Mouse (Mus musculus): ENCODE results near the gene Cd320. TPM values are rescaled to one million over a fixed set of nuclear protein-coding genes. Genes with fewer than 3 reads are reported as not detected.
"Not testable (repeated sequence)": the region's sequence is repeated elsewhere in the genome, so short reads cannot be mapped to it uniquely, and the experiment has no call there.

Gene Cd320
- polyA plus RNA-seq, 1 experiment from 2014 or later, result 57.5 TPM

- Histone ChIP-seq H3K36me3 (replicated peaks; ENCODE audit: control insufficient read depth, insufficient read depth) (no peaks in the 10 kb centered on the region), H3K27ac (no peak within 1 kb of the TSS), H3K9me3 (ENCODE audit: control insufficient read depth, low read length) (no peaks in the 10 kb centered on the region), H3K4me3 (replicated peaks; ENCODE audit: low read length) (peak within 1 kb of the TSS; percentile 56), H3K27me3 (ENCODE audit: control insufficient read depth, insufficient read depth, low read length) (no peaks in the 10 kb centered on the region), H3K4me2 (replicated peaks) (peak within 1 kb of the TSS; percentile 70), H3K9ac (peak within 1 kb of the TSS; percentile 52), H3K4me1 (replicated peaks; ENCODE audit: control insufficient read depth, insufficient read depth, low read length) (0 out of 2 replicates have a peak, but pooled peaks cover 4% of the 10 kb centered on the region)
- 0% methylated on average over 44 of the region's 49 CpGs for WGBS
- DNase-seq (ENCODE audit: low spot score), result peak; percentile 100
- ATAC-seq (ENCODE audit: low FRiP score), result peak; percentile 99
Observed at GRCm38 (mm10) chr17:33890533-33891059, 47.7 kb downstream of the Cd320 start, which contains the start of gene Kifc1. Gene Kifc1 (minus strand): TSS chr17:33890661.

DNA sequence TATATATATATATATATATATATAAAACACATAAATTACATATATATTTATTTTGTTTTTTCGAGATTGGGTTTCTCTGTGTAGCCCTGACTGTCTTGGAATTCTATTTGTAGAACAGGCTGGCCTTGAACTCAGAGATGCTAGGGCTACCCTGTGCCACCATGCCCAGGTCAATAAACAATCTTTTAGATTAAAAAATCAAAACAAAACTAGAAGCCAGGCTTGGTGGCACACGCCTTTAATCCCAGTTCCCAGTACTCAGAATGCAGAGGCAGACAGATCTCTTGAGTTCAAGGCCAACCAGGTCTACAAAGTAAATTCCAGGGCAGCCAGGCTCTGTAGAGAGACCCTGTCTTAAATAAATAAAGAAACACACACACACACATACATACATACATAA lies 48.5 kb downstream of the Cd320 start:
- H3K27me3 ChIP-seq (ENCODE audit: control insufficient read depth, insufficient read depth, low read length), result no peaks in the 10 kb centered on the region
- WGBS, result 65% methylated on average over 2 of the region's 2 CpGs
- no peaks in the 10 kb centered on the region for H3K9me3 ChIP-seq (ENCODE audit: control insufficient read depth, low read length)
- 0 out of 2 replicates have a peak, but pooled peaks cover 4% of the 10 kb centered on the region for H3K4me1 ChIP-seq (replicated peaks; ENCODE audit: control insufficient read depth, insufficient read depth, low read length)
- no peak overlapping the region for H3K4me3 ChIP-seq (replicated peaks; ENCODE audit: low read length)
- ATAC-seq (ENCODE audit: low FRiP score) (no peak), DNase-seq (ENCODE audit: low spot score) (no peak)
- no peak overlapping the region for H3K9ac ChIP-seq
- no peak overlapping the region for H3K4me2 ChIP-seq (replicated peaks)
- H3K36me3 ChIP-seq (replicated peaks; ENCODE audit: control insufficient read depth, insufficient read depth), result no peaks in the 10 kb centered on the region
- H3K27ac ChIP-seq, result no peak overlapping the region

DNA sequence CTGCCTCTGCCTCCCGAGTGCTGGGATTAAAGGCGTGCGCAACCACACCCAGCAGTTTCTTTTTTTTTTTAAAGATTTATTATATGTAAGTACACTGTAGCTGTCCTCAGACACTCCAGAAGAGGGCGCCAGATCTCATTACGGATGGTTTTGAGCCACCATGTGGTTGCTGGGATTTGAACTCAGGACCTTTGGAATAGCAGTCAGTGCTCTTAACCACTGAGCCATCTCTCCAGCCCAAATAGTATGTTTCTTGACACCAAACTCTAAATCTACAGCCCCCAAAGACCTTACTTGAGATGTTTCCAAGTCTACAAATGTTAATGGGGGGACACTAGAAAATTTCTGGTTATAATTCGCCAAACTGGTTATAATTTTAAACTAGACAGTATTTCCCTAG lies 49.0 kb downstream of the Cd320 start:
- not testable (repeated sequence) for H3K27me3 ChIP-seq (ENCODE audit: control insufficient read depth, insufficient read depth, low read length); H3K4me1 ChIP-seq (replicated peaks; ENCODE audit: control insufficient read depth, insufficient read depth, low read length); H3K4me2 ChIP-seq (replicated peaks); H3K9ac ChIP-seq; ATAC-seq (ENCODE audit: low FRiP score); H3K27ac ChIP-seq; DNase-seq (ENCODE audit: low spot score); H3K4me3 ChIP-seq (replicated peaks; ENCODE audit: low read length); H3K36me3 ChIP-seq (replicated peaks; ENCODE audit: control insufficient read depth, insufficient read depth); H3K9me3 ChIP-seq (ENCODE audit: control insufficient read depth, low read length)
- WGBS, result 65% methylated on average over 6 of the region's 6 CpGs

- 17% methylated on average over 7 of the region's 7 CpGs for WGBS
- no peak overlapping the region for H3K4me2 ChIP-seq (replicated peaks)
- H3K4me1 ChIP-seq (replicated peaks; ENCODE audit: control insufficient read depth, insufficient read depth, low read length), result 0 out of 2 replicates have a peak, but pooled peaks cover 4% of the 10 kb centered on the region
- no peak for DNase-seq (ENCODE audit: low spot score)
- no peaks in the 10 kb centered on the region for H3K9me3 ChIP-seq (ENCODE audit: control insufficient read depth, low read length)
- no peak overlapping the region for H3K27ac ChIP-seq
- no peak overlapping the region for H3K9ac ChIP-seq
- no peak overlapping the region for H3K4me3 ChIP-seq (replicated peaks; ENCODE audit: low read length)
- H3K27me3 ChIP-seq (ENCODE audit: control insufficient read depth, insufficient read depth, low read length), result no peaks in the 10 kb centered on the region
- H3K36me3 ChIP-seq (replicated peaks; ENCODE audit: control insufficient read depth, insufficient read depth), result no peaks in the 10 kb centered on the region
- ATAC-seq (ENCODE audit: low FRiP score), result no peak
Observed at GRCm38 (mm10) chr17:33892429-33892828, 49.5 kb downstream of the Cd320 start.

DNA sequence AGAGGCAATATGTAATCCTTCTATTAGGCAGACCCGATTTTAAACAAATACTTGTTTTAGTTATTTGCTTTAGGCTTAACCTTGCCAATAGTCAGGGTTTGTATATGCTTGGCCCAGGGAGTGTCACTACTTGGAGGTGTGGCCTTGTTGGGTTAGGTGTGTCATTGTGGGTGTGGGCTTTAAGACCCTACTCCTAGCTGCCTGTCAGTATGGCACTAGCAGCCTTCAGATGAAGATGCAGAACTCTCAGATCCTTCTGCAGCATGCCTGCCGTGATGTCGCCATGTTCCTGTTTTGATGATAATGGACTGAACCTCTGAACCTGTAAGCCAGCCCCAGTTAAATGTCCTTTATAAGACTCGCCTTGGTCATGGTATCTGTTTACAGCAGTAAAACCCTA lies 50.1 kb downstream of the Cd320 start:
- not testable (repeated sequence) for H3K9ac ChIP-seq; H3K4me3 ChIP-seq (replicated peaks; ENCODE audit: low read length); H3K4me2 ChIP-seq (replicated peaks); H3K27ac ChIP-seq; ATAC-seq (ENCODE audit: low FRiP score); H3K4me1 ChIP-seq (replicated peaks; ENCODE audit: control insufficient read depth, insufficient read depth, low read length); H3K27me3 ChIP-seq (ENCODE audit: control insufficient read depth, insufficient read depth, low read length); H3K36me3 ChIP-seq (replicated peaks; ENCODE audit: control insufficient read depth, insufficient read depth); DNase-seq (ENCODE audit: low spot score); H3K9me3 ChIP-seq (ENCODE audit: control insufficient read depth, low read length)
- WGBS, result 76% methylated on average over 4 of the region's 4 CpGs

DNA sequence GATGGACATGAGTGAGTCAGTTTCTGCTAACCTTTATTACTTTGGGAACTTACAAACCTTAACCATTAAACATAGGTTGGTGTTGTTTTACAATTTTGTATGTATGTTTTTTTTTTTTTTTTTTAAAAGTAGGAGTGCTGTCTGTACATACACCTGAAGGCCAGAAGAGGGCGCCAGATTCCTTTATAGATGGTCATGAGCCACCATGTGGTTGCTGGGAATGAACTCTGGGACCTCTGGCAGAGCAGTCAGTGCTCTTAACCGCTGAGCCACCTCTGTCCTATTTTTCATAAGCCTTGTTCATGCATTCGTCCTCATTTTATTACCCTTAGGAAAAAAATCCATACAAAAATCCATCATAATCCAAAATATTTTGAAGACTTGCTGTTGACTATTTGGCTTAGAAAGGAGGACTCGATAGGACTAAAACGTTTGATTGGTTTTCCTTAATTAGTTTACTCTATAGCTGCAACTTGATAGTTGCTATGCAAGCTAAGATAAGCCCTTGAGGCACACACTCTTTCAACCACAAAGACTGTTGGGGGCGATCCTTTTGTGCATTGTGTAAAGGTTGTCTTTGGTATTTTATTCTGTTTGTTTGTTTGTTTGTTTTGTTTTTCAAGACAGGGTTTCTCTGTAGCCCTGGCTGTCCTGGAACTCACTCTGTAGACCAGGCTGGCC lies 54.4 kb downstream of the Cd320 start:
- Histone ChIP-seq H3K9ac (no peak overlapping the region), H3K36me3 (replicated peaks; ENCODE audit: control insufficient read depth, insufficient read depth) (no peaks in the 10 kb centered on the region), H3K4me2 (replicated peaks) (no peak overlapping the region), H3K9me3 (ENCODE audit: control insufficient read depth, low read length) (no peaks in the 10 kb centered on the region), H3K4me3 (replicated peaks; ENCODE audit: low read length) (no peak overlapping the region), H3K4me1 (replicated peaks; ENCODE audit: control insufficient read depth, insufficient read depth, low read length) (no peaks in the 10 kb centered on the region), H3K27ac (no peak overlapping the region), H3K27me3 (ENCODE audit: control insufficient read depth, insufficient read depth, low read length) (no peaks in the 10 kb centered on the region)
- DNase-seq (ENCODE audit: low spot score), result peak; percentile 63
- no peak for ATAC-seq (ENCODE audit: low FRiP score)
- 46% methylated on average over 6 of the region's 6 CpGs for WGBS

DNA sequence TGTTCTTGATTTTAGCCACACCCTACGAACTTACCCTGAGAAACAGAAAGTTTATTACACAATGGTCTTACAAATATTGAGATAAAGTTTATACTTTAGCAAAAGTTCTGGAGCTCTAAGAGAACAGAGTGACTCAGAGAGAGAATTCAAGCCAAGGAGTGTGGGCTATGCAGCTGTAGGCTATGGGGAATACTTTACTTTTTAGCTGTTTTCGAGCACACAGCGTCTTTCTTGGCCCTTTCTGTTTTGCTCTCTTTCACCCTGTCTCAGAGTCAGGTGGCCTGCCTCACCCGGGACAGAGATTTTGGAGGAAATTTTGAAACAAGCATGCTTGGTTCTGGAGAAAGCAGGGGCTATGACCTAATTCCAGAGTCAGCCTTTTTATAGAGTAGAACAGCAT lies 55.3 kb downstream of the Cd320 start:
- H3K4me2 ChIP-seq (replicated peaks); ATAC-seq (ENCODE audit: low FRiP score); DNase-seq (ENCODE audit: low spot score); H3K27me3 ChIP-seq (ENCODE audit: control insufficient read depth, insufficient read depth, low read length); H3K4me1 ChIP-seq (replicated peaks; ENCODE audit: control insufficient read depth, insufficient read depth, low read length); H3K9me3 ChIP-seq (ENCODE audit: control insufficient read depth, low read length); H3K27ac ChIP-seq; H3K4me3 ChIP-seq (replicated peaks; ENCODE audit: low read length); H3K36me3 ChIP-seq (replicated peaks; ENCODE audit: control insufficient read depth, insufficient read depth); H3K9ac ChIP-seq: not testable (repeated sequence)
- 87% methylated on average over 4 of the region's 4 CpGs for WGBS

Small RNA genes within 50 kb of the gene (microRNA-seq; reads per million reads assigned to microRNA genes)
- not detected for gene Gm27740

Other genes starting within 250 kb of the Cd320 start
- gene Zfp414, start 214.0 kb upstream of the Cd320 start, polyA plus RNA-seq (2014; fragmentation: Nextera tagmentation; extraction: Ambion mirVana), result 81.3 and 85.9 TPM in 2 replicates
- gene Pram1, start 205.0 kb upstream of the Cd320 start, polyA plus RNA-seq (2014; fragmentation: Nextera tagmentation; extraction: Ambion mirVana), result 0.37 and 0.70 TPM in 2 replicates
- gene Hnrnpm, start 156.2 kb upstream of the Cd320 start, polyA plus RNA-seq (2014; fragmentation: Nextera tagmentation; extraction: Ambion mirVana), result 161 and 173 TPM in 2 replicates
- gene March2, start 124.4 kb upstream of the Cd320 start, polyA plus RNA-seq (2014; fragmentation: Nextera tagmentation; extraction: Ambion mirVana), result 69.0 and 72.1 TPM in 2 replicates
- gene Rab11b, start 82.6 kb upstream of the Cd320 start, polyA plus RNA-seq (2014; fragmentation: Nextera tagmentation; extraction: Ambion mirVana), result 370 and 430 TPM in 2 replicates
- gene Angptl4, start 61.3 kb upstream of the Cd320 start, polyA plus RNA-seq (2014; fragmentation: Nextera tagmentation; extraction: Ambion mirVana), result 19.1 and 25.1 TPM in 2 replicates
- gene Kank3, start 32.6 kb upstream of the Cd320 start, polyA plus RNA-seq (2014; fragmentation: Nextera tagmentation; extraction: Ambion mirVana), result 44.7 and 47.7 TPM in 2 replicates
- 580 and 749 TPM in 2 replicates for gene Rps28, start 18.5 kb upstream of the Cd320 start, polyA plus RNA-seq (2014; fragmentation: Nextera tagmentation; extraction: Ambion mirVana)
- gene Ndufa7, start 18.5 kb upstream of the Cd320 start, polyA plus RNA-seq (2014; fragmentation: Nextera tagmentation; extraction: Ambion mirVana), result 487 and 568 TPM in 2 replicates
- not detected in 2 replicates for gene Gm7029, start 30.7 kb downstream of the Cd320 start, polyA plus RNA-seq (2014; fragmentation: Nextera tagmentation; extraction: Ambion mirVana)
- gene Kifc1, start 47.6 kb downstream of the Cd320 start, polyA plus RNA-seq (2014; fragmentation: Nextera tagmentation; extraction: Ambion mirVana), result 1.7 and 1.8 TPM in 2 replicates
- 0.59 TPM in 1 of 2 replicates, not detected in the other for gene Platr17, start 62.0 kb downstream of the Cd320 start, polyA plus RNA-seq (2014; fragmentation: Nextera tagmentation; extraction: Ambion mirVana)
- 39.2 and 43.2 TPM in 2 replicates for gene Daxx, start 66.3 kb downstream of the Cd320 start, polyA plus RNA-seq (2014; fragmentation: Nextera tagmentation; extraction: Ambion mirVana)
- 24.9 and 29.6 TPM in 2 replicates for gene Tapbp, start 72.8 kb downstream of the Cd320 start, polyA plus RNA-seq (2014; fragmentation: Nextera tagmentation; extraction: Ambion mirVana)
- 10.4 and 11.4 TPM in 2 replicates for gene Zbtb22, start 72.8 kb downstream of the Cd320 start, polyA plus RNA-seq (2014; fragmentation: Nextera tagmentation; extraction: Ambion mirVana)
- gene Rgl2, start 86.5 kb downstream of the Cd320 start, polyA plus RNA-seq (2014; fragmentation: Nextera tagmentation; extraction: Ambion mirVana), result 47.7 and 49.2 TPM in 2 replicates
- gene Pfdn6, start 97.3 kb downstream of the Cd320 start, polyA plus RNA-seq (2014; fragmentation: Nextera tagmentation; extraction: Ambion mirVana), result 157 and 161 TPM in 2 replicates
- gene Wdr46, start 97.6 kb downstream of the Cd320 start, polyA plus RNA-seq (2014; fragmentation: Nextera tagmentation; extraction: Ambion mirVana), result 15.6 and 19.5 TPM in 2 replicates
- 7.8 and 9.2 TPM in 2 replicates for gene B3galt4, start 108.4 kb downstream of the Cd320 start, polyA plus RNA-seq (2014; fragmentation: Nextera tagmentation; extraction: Ambion mirVana)
- gene Vps52, start 112.7 kb downstream of the Cd320 start, polyA plus RNA-seq (2014; fragmentation: Nextera tagmentation; extraction: Ambion mirVana), result 56.0 and 56.6 TPM in 2 replicates
- gene Rps18, start 112.9 kb downstream of the Cd320 start, polyA plus RNA-seq (2014; fragmentation: Nextera tagmentation; extraction: Ambion mirVana), result 804 and 966 TPM in 2 replicates
- gene H2-K1, start 157.3 kb downstream of the Cd320 start, polyA plus RNA-seq (2014; fragmentation: Nextera tagmentation; extraction: Ambion mirVana), result 12.5 and 16.5 TPM in 2 replicates
- gene Ring1, start 181.6 kb downstream of the Cd320 start, polyA plus RNA-seq (2014; fragmentation: Nextera tagmentation; extraction: Ambion mirVana), result 6.3 and 7.8 TPM in 2 replicates
- 64.3 and 67.3 TPM in 2 replicates for gene H2-Ke6, start 185.0 kb downstream of the Cd320 start, polyA plus RNA-seq (2014; fragmentation: Nextera tagmentation; extraction: Ambion mirVana)
- 87.1 and 97.0 TPM in 2 replicates for gene Slc39a7, start 188.6 kb downstream of the Cd320 start, polyA plus RNA-seq (2014; fragmentation: Nextera tagmentation; extraction: Ambion mirVana)
- 32.2 and 34.5 TPM in 2 replicates for gene Rxrb, start 188.7 kb downstream of the Cd320 start, polyA plus RNA-seq (2014; fragmentation: Nextera tagmentation; extraction: Ambion mirVana)
- 2.7 and 3.4 TPM in 2 replicates for gene Col11a2, start 196.3 kb downstream of the Cd320 start, polyA plus RNA-seq (2014; fragmentation: Nextera tagmentation; extraction: Ambion mirVana)
- gene H2-Oa, start 249.2 kb downstream of the Cd320 start, polyA plus RNA-seq (2014; fragmentation: Nextera tagmentation; extraction: Ambion mirVana), result 0.29 TPM in 1 of 2 replicates, not detected in the other